Comparison of ENCODE assay signal across 8 mouse cellular contexts in the genomic region with DNA sequence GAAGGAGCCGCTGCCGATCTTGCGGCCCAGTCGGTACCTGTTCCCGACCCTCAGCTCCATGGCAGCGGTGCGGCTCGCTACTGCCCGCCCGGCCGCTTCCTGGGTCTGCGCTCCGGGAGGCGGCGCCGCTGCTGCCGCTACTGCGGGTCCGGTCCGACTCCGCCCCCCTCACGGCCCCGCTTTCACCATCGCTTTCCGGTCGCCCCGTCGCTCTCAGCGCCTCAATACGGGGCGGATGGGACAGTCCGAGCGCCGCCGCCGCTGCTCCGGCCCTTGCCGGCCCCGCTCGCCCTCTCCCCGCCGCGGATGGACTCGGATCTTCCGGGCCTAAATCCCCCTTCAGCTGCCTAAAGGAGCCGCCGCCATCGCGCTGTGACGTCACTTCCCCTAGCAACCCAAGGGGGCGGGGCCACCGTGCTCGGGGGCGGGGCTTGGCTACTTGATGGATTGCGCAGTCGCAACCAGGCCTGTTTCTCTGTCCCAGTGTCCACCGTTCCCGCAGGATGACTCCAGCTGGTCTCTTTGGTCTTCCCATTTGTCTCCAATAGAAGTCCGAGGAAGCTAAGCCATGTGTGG. TPM values are rescaled to one million over a fixed set of nuclear protein-coding genes. Genes with fewer than 3 reads are reported as not detected.
A peak's percentile ranks its signal among the peaks of the same experiment; 100 is the strongest.
DNase-seq lines count a peak whose midpoint lies in the region; ATAC-seq and TF ChIP-seq lines count a peak whose summit lies in the region.

A gene (minus strand): TSS at position 380 of the 576 bp plus-strand sequence.

- intact Hi-C loops in heart, adult 2 months (cut with DNase I) = no loop called here

- peak; percentile 99 for DNase-seq in 3134 (ENCODE audit: extremely low read depth, insufficient read length, low spot score)
- peak; percentile 98 for DNase-seq in adrenal gland, postnatal 36 days
- peak; percentile 98 to 100 for DNase-seq in heart, adult 2 months
- peak; percentile 96 to 99 for DNase-seq in kidney, adult 8-10 months
- DNase-seq in spleen, postnatal 10 days (ENCODE audit: low spot score in 2 of 2) = peak; percentile 99 to 100

- H3K4me2 ChIP-seq in embryonic facial prominence, embryonic 13.5 days = peak within 1 kb of the TSS; percentile 90
- peak within 1 kb of the TSS; percentile 83 for H3K4me2 ChIP-seq in limb, embryonic 13.5 days (replicated peaks)
- H3K4me2 ChIP-seq in midbrain, embryonic 16.5 days (ENCODE audit: low read length) = peak within 1 kb of the TSS; percentile 69

- H3K36me3 ChIP-seq in embryonic facial prominence, embryonic 13.5 days = peaks cover 18% of the 10 kb centered on the region
- peaks cover 22% of the 10 kb centered on the region for H3K36me3 ChIP-seq in heart, adult 2 months (ENCODE audit: control insufficient read depth, insufficient read depth, low read length)
- H3K36me3 ChIP-seq in limb, embryonic 13.5 days = peaks cover 9% of the 10 kb centered on the region
- peaks cover under 1% of the 10 kb centered on the region; the same call in 1 of the 2 replicates for H3K36me3 ChIP-seq in midbrain, embryonic 16.5 days (ENCODE audit: control insufficient read depth, insufficient read depth, low read length)

- peak within 1 kb of the TSS; percentile 97 for H3K27ac ChIP-seq in embryonic facial prominence, embryonic 13.5 days
- H3K27ac ChIP-seq in heart, adult 2 months = peak within 1 kb of the TSS; percentile 99
- peak within 1 kb of the TSS; percentile 97 for H3K27ac ChIP-seq in limb, embryonic 13.5 days
- peak within 1 kb of the TSS; percentile 96 for H3K27ac ChIP-seq in midbrain, embryonic 16.5 days (ENCODE audit: low read length)

- H3K27me3 ChIP-seq in embryonic facial prominence, embryonic 13.5 days = no peaks in the 10 kb centered on the region
- no peaks in the 10 kb centered on the region for H3K27me3 ChIP-seq in heart, adult 2 months (ENCODE audit: control insufficient read depth, insufficient read depth, low read length)
- H3K27me3 ChIP-seq in limb, embryonic 13.5 days = no peaks in the 10 kb centered on the region
- no peaks in the 10 kb centered on the region for H3K27me3 ChIP-seq in midbrain, embryonic 16.5 days (ENCODE audit: control insufficient read depth, insufficient read depth, low read depth, low read length)

- H3K4me3 ChIP-seq in embryonic facial prominence, embryonic 13.5 days = peak within 1 kb of the TSS; percentile 96
- peak within 1 kb of the TSS; percentile 100 for H3K4me3 ChIP-seq in heart, adult 2 months
- H3K4me3 ChIP-seq in limb, embryonic 13.5 days = peak within 1 kb of the TSS; percentile 97
- H3K4me3 ChIP-seq in midbrain, embryonic 16.5 days (ENCODE audit: low read depth, low read length) = peak within 1 kb of the TSS; percentile 97

- H3K79me2 ChIP-seq in heart, adult 2 months (replicated peaks; ENCODE audit: control insufficient read depth, insufficient read depth, low read length) = peaks cover 10% of the 10 kb centered on the region

- H3K9me3 ChIP-seq in embryonic facial prominence, embryonic 13.5 days = no peaks in the 10 kb centered on the region
- no peaks in the 10 kb centered on the region for H3K9me3 ChIP-seq in limb, embryonic 13.5 days
- no peaks in the 10 kb centered on the region for H3K9me3 ChIP-seq in midbrain, embryonic 16.5 days (replicated peaks; ENCODE audit: control insufficient read depth, low read length, poor library complexity, severe bottlenecking)

- peak; percentile 80 for ATAC-seq in embryonic facial prominence, embryonic 13.5 days (ENCODE audit: insufficient number of reproducible peaks, insufficient read depth, low FRiP score, low TSS enrichment, low read depth)
- peak; percentile 93 for ATAC-seq in limb, embryonic 13.5 days (ENCODE audit: low FRiP score, low read depth)
- peak; percentile 90 for ATAC-seq in midbrain, embryonic 16.5 days

- H3K9ac ChIP-seq in embryonic facial prominence, embryonic 13.5 days = peak within 1 kb of the TSS; percentile 100
- peak within 1 kb of the TSS; percentile 99 for H3K9ac ChIP-seq in heart, adult 2 months (ENCODE audit: low read depth, low read length)
- peak within 1 kb of the TSS; percentile 100 for H3K9ac ChIP-seq in limb, embryonic 13.5 days
- H3K9ac ChIP-seq in midbrain, embryonic 16.5 days (ENCODE audit: low read depth, low read length) = peak within 1 kb of the TSS; percentile 100

- peak; percentile 91 for TF ChIP-seq POLR2A in heart, adult 2 months (IDR thresholded peaks at IDR 0.05; ENCODE audit: insufficient read depth, low read depth, low read length)

- peak; percentile 16; the same call in 1 of the 2 replicates for TF ChIP-seq CTCF in heart, adult 2 months (IDR thresholded peaks at IDR 0.05)

- WGBS in embryonic facial prominence, embryonic 13.5 days = under 1% methylated on average over 59 of the region's 59 CpGs
- WGBS in heart, adult 2 months = under 1% methylated on average over 59 of the region's 59 CpGs
- WGBS in limb, embryonic 13.5 days = under 1% methylated on average over 59 of the region's 59 CpGs
- WGBS in midbrain, embryonic 16.5 days = under 1% methylated on average over 46 of the region's 59 CpGs

- H3K4me1 ChIP-seq in embryonic facial prominence, embryonic 13.5 days = peaks cover 53% of the 10 kb centered on the region
- H3K4me1 ChIP-seq in heart, adult 2 months (ENCODE audit: control insufficient read depth, insufficient read depth, low read length) = peaks cover 25% of the 10 kb centered on the region
- peaks cover 44% of the 10 kb centered on the region for H3K4me1 ChIP-seq in limb, embryonic 13.5 days
- peaks cover 40% of the 10 kb centered on the region for H3K4me1 ChIP-seq in midbrain, embryonic 16.5 days (ENCODE audit: control insufficient read depth, insufficient read depth, low read length)

- TF ChIP-seq EP300 in heart, adult 2 months (IDR thresholded peaks at IDR 0.05; ENCODE audit: insufficient read depth, low read depth, low read length) = 0 out of 2 replicates have a peak, but pooled peaks have one; percentile 48

RNA-seq across cellular contexts. Expression of the gene that starts here (rescaled TPM):
- 100 to 1,000 TPM; 126 to 127 TPM for total RNA-seq in adrenal gland, postnatal 36 days (2021)
- 132 and 134 TPM in 2 replicates for polyA plus RNA-seq in embryonic facial prominence, embryonic 13.5 days (2015; fragmentation: Nextera tagmentation; extraction: Ambion mirVana)
- 10 to 100 TPM; 48.7 to 55.9 TPM for total RNA-seq in heart, adult 2 months (2021)
- 33.9 and 45.6 TPM in 2 replicates for polyA plus RNA-seq in heart, adult 2 months (2012; rRNA removed)
- 133 and 136 TPM in 2 replicates for polyA plus RNA-seq in limb, embryonic 13.5 days (2015; fragmentation: Nextera tagmentation; extraction: Ambion mirVana)
- polyA plus RNA-seq in midbrain, embryonic 16.5 days (2015; fragmentation: Nextera tagmentation; extraction: Ambion mirVana) = 153 and 161 TPM in 2 replicates

Comparison
In these comparisons a context has a peak if more than half of its experiments do, and no peak if none do; other contexts are left out.
1. Peak in every context shown above with its lines: DNase-seq, ATAC-seq, H3K4me3 ChIP-seq and H3K27ac ChIP-seq.